Mouse (Mus musculus) common myeloid progenitor, adult 5-6 weeks (primary cell): ENCODE data around the gene Cdh16. TPM values are rescaled to one million over a fixed set of nuclear protein-coding genes. Genes with fewer than 3 reads are reported as not detected.
"Not testable (repeated sequence)": the region's sequence is repeated elsewhere in the genome, so short reads cannot be mapped to it uniquely, and the experiment has no call there.

Source experiments
- ATAC-seq: replicated peaks from 2 replicates; pipeline ENCODE4 v1.8.0; 2016; ENCODE audit warnings: low read depth, mild to moderate bottlenecking, moderate TSS enrichment, inconsistent platforms; ENCODE audit not compliant: poor library complexity, severe bottlenecking
- total RNA-seq: library from RNA; stranded (forward); fragments of 200-1000, 187-1606 nt; gene quantifications from 2 replicates; pipeline ENCODE4 v1.2.3, GENCODE M21; 2017

Cdh16 gene
- not detected in 2 replicates for total RNA-seq

- ATAC-seq = no peak
These were observed at the start of gene Cdh16 for GRCm38 (mm10) chr8:104624161-104624560. TSS of gene Cdh16 (minus strand) at chr8:104624396.

- ATAC-seq = no peak
These were observed 31.4 kb upstream of the Cdh16 start for GRCm38 (mm10) chr8:104655614-104656013.

GRCm38 (mm10) chr8:104654984-104655383 is 30.8 kb upstream of the Cdh16 start:
- peak; percentile 100 for ATAC-seq

- not testable (repeated sequence) for ATAC-seq
These were observed 20.0 kb upstream of the Cdh16 start for GRCm38 (mm10) chr8:104644187-104644586.

GRCm38 (mm10) chr8:104642324-104642654 is 18.1 kb upstream of the Cdh16 start:
- no peak for ATAC-seq

- peak; percentile 96 for ATAC-seq
These were observed 17.5 kb upstream of the Cdh16 start, which contains the start of gene Ciao2b for GRCm38 (mm10) chr8:104641426-104642323. TSS of gene Ciao2b (minus strand) at chr8:104641965.

- ATAC-seq = no peak
These were observed 16.7 kb upstream of the Cdh16 start for GRCm38 (mm10) chr8:104640831-104641370.

GRCm38 (mm10) chr8:104640241-104640640 is 16.0 kb upstream of the Cdh16 start:
- no peak for ATAC-seq

- ATAC-seq = no peak
These were observed 13.8 kb upstream of the Cdh16 start for GRCm38 (mm10) chr8:104638010-104638409.

- ATAC-seq = no peak
These were observed 11.0 kb upstream of the Cdh16 start for GRCm38 (mm10) chr8:104635004-104635710.

- no peak for ATAC-seq
These were observed 9.1 kb upstream of the Cdh16 start for GRCm38 (mm10) chr8:104633156-104633744.

- no peak for ATAC-seq
These were observed 8.3 kb upstream of the Cdh16 start for GRCm38 (mm10) chr8:104632486-104632885.

GRCm38 (mm10) chr8:104631975-104632374 is 7.8 kb upstream of the Cdh16 start:
- peak; percentile 27 for ATAC-seq

- peak; percentile 72 for ATAC-seq
These were observed 6.9 kb upstream of the Cdh16 start, which contains the start of gene Rrad for GRCm38 (mm10) chr8:104630981-104631663. TSS of gene Rrad (minus strand) at chr8:104631327.

GRCm38 (mm10) chr8:104630574-104630973 is 6.4 kb upstream of the Cdh16 start:
- peak; percentile 15; the same call in 1 of the 2 replicates for ATAC-seq

- no peak; the same call in 1 of the 2 replicates for ATAC-seq
These were observed 5.9 kb upstream of the Cdh16 start for GRCm38 (mm10) chr8:104630111-104630479.

GRCm38 (mm10) chr8:104629306-104630110 is 5.3 kb upstream of the Cdh16 start:
- ATAC-seq = peak; percentile 14; the same call in 1 of the 2 replicates

- no peak for ATAC-seq
These were observed 4.2 kb upstream of the Cdh16 start for GRCm38 (mm10) chr8:104628402-104628801.
